Mouse (Mus musculus) small intestine, adult 2 months (tissue): Measurements from ENCODE around the gene Tekt5. TPM values are rescaled to one million over a fixed set of nuclear protein-coding genes. Genes with fewer than 3 reads are reported as not detected.
A peak's percentile ranks its signal among the peaks of the same experiment; 100 is the strongest.

Experiments used
- H3K27ac ChIP-seq: fragments of 200-500 bp; 2 replicates; pipeline ENCODE4 v1.5.1; 2012; ENCODE audit warnings: low read depth, low read length, control low read depth, inconsistent platforms; ENCODE audit not compliant: insufficient read depth
- H3K27me3 ChIP-seq: fragments of 200-500 bp; 2 replicates; pipeline ENCODE4 v1.6.1; 2012; ENCODE audit warnings: mild to moderate bottlenecking, moderate library complexity, low read length, inconsistent platforms; ENCODE audit not compliant: control insufficient read depth, insufficient read depth
- H3K36me3 ChIP-seq: fragments of 200-500 bp; 2 replicates; pipeline ENCODE4 v1.6.1; 2012; ENCODE audit warnings: mild to moderate bottlenecking, low read length, control low read depth, inconsistent platforms; ENCODE audit not compliant: control insufficient read depth, insufficient read depth
- H3K4me1 ChIP-seq: fragments of 200-500 bp; 2 replicates; pipeline ENCODE4 v1.6.1; 2012; ENCODE audit warnings: low read length, inconsistent platforms, mixed read lengths; ENCODE audit not compliant: control insufficient read depth, insufficient read depth, insufficient read length
- H3K4me3 ChIP-seq: fragments of 200-500 bp; 2 replicates; pipeline ENCODE4 v1.5.1; 2012; ENCODE audit warnings: low read depth, mild to moderate bottlenecking, control low read depth, inconsistent platforms, low read length, moderate library complexity
- CTCF ChIP-seq: fragments of 200-500 bp; IDR thresholded peaks from 2 replicates; pipeline ENCODE4 v1.5.1; 2012; ENCODE audit warnings: low read depth, mild to moderate bottlenecking, control low read depth, inconsistent platforms, low read length, moderate library complexity, mixed read lengths; ENCODE audit not compliant: insufficient replicate concordance, insufficient read length; ENCODE audit errors: extremely low read depth
- POLR2A ChIP-seq: fragments of 200-500 bp; IDR thresholded peaks from 2 replicates; pipeline ENCODE4 v1.6.1; 2012; ENCODE audit warnings: low read depth, mild to moderate bottlenecking, control low read depth, inconsistent platforms, low read length, moderate library complexity
- WGBS: fragments of 180-500 bp; shearing (Covaris S2); methylation state at CpG from one replicate; pipeline ENCODE4 v1.1.7; 2018; 5-methylcytosine and 5-hydroxymethylcytosine counted together
- polyA plus RNA-seq: library from polyadenylated mRNA; depleted of rRNA; stranded (reverse); fragments of >200 nt; gene quantifications from 2 replicates; pipeline ENCODE4 v1.2.3, GENCODE M21; 2012

Gene Tekt5
- polyA plus RNA-seq, 1 experiment: 0.08 TPM

DNA sequence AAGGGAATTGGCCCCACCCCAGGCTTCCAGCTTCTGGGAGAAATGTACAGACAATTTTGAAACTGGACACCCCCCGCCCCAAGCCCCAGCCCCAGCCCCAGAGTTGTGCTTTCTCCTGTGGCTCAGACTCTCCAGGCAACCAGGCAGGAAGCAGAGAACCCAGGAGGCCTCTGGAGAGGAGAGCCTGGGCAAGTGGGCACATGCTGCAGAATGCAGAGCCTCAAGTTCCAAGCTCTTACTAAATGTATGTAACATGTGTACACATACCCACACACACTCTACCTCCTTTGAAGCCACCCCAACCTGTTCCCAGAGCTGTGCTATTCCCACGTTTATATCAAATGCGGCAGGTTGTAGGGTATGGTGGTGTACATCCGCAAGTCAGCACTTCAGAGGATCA lies 29.5 kb downstream of the Tekt5 start:
- Histone ChIP-seq H3K4me3 (no peak overlapping the region), H3K27ac (no peak overlapping the region), H3K27me3 (no peaks in the 10 kb centered on the region), H3K36me3 (no peaks in the 10 kb centered on the region), H3K4me1 (no peaks in the 10 kb centered on the region)
- TF ChIP-seq POLR2A (no peak), CTCF (no peak)
- WGBS: 76% methylated on average over 4 of the region's 4 CpGs

DNA sequence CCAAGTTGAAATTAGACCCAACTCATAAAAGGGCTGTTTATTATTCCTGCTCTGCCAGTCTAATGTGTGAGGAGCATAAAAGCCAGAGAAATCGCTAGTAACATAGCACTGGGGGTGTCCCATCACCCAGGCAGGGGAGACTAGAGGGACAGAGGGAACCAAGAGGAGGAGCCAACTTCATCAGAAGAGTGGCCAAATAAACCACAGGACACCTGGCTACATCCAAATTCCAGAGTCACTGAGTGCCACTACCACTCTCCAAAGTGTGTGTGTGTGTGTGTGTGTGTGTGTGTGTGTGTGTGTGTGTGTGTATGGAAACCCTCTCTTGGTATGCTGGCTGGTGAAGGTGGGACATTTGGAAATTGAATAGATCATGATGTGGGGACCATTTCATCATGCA lies 32.2 kb downstream of the Tekt5 start:
- Histone ChIP-seq H3K4me1 (peaks cover 3% of the 10 kb centered on the region; the same call in 1 of the 2 replicates), H3K4me3 (no peak overlapping the region), H3K27ac (no peak overlapping the region), H3K36me3 (no peaks in the 10 kb centered on the region), H3K27me3 (no peaks in the 10 kb centered on the region)
- no peak for TF ChIP-seq POLR2A
- no peak for TF ChIP-seq CTCF
- WGBS: 53% methylated on average over 1 of the region's 1 CpGs

DNA sequence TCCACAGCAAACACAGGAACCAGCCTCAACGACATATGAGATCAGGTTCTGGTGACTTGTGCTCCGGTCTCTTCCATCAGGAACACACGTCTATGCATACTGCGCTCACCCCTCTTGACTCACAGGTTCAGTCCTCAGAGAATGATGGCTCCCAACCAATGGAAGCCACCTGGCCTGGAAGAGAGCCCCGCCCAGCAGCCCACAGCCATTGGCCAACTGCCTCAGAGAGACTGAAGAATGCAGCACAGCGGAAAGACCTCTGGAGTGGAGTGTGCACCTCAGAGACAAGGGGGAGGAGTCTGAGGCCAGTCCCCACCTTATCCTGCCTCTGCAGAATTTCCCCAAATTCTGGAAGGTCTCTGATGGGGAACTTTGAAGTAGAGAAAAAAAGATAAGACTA lies 36.0 kb downstream of the Tekt5 start:
- no peaks in the 10 kb centered on the region for H3K36me3 ChIP-seq
- H3K4me3 ChIP-seq: no peak overlapping the region
- peaks cover 3% of the 10 kb centered on the region; the same call in 1 of the 2 replicates for H3K4me1 ChIP-seq
- no peaks in the 10 kb centered on the region for H3K27me3 ChIP-seq
- H3K27ac ChIP-seq: no peak overlapping the region
- TF ChIP-seq POLR2A (no peak), CTCF (no peak)
- 84% methylated on average over 6 of the region's 6 CpGs for WGBS

DNA sequence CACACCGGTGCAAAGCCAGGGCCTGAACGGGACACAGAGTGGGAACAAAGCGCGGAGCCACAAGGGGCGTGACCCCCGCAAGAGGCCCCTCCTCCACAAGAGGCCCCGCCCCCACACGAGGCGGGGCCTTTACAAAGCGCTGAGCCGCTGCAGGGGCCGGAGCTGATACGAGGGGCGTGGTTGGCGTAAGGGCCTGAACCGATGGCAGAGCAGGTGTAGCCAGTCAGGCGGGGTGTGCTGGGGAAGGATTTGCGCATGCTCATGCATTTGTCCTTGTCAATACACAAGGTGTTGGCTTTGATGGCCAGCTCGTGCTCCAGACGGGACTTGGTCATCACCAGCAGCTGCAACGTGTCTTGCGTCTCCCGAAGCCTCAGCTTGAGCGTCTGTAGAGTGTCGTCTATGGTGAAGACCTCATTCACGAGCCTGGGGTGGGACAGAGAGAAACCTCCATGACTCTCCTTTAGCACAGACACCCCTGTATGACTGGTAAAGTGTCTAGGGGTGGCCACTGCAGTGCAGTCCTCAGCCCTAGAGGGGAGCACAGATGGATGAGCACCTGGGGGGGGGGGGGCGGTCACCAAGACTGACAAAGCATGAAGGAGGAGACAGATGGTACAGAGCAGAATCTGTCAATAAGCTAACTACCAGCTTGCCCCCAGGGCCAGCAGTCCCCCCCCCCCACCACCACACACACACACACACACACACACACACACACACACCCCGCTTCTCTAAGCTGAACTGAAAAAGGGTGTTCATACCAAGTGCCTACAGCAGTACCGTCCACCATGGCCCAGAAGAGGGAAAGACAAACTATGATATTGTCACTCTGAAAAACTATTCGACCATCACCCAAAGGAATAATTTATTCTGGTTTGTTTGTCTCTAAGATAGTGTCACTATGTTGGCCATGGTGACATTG lies 37.0 kb downstream of the Tekt5 start:
- no peaks in the 10 kb centered on the region for H3K27me3 ChIP-seq
- H3K4me1 ChIP-seq: peaks cover 3% of the 10 kb centered on the region; the same call in 1 of the 2 replicates
- peak overlapping the region; percentile 9; the same call in 1 of the 2 replicates for H3K4me3 ChIP-seq
- no peaks in the 10 kb centered on the region for H3K36me3 ChIP-seq
- H3K27ac ChIP-seq: no peak overlapping the region
- WGBS: 17% methylated on average over 30 of the region's 30 CpGs
- TF ChIP-seq POLR2A (no peak), CTCF (no peak)

DNA sequence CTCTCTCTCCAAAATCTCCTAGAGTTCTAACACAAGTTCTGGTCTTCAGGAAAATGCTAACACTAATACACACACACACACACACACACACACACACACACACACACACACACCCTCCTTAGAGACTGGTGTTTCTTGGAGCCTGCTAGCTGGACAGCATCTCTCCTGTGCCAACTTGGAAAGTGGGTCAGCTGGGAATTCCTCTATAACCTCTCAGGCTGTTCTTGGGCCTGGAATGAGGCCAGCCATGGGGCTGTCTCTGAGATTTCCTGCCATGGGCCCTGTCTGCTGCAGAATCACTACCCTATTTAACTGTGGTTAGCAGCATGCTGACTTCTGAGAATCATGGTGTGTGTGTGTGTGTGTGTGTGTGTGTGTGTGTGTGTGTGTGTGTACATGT lies 40.3 kb downstream of the Tekt5 start:
- no peak for TF ChIP-seq CTCF
- no peak overlapping the region for H3K27ac ChIP-seq
- no peaks in the 10 kb centered on the region for H3K36me3 ChIP-seq
- H3K4me1 ChIP-seq: peaks cover 5% of the 10 kb centered on the region; the same call in 1 of the 2 replicates
- no peaks in the 10 kb centered on the region for H3K27me3 ChIP-seq
- no peak overlapping the region for H3K4me3 ChIP-seq

DNA sequence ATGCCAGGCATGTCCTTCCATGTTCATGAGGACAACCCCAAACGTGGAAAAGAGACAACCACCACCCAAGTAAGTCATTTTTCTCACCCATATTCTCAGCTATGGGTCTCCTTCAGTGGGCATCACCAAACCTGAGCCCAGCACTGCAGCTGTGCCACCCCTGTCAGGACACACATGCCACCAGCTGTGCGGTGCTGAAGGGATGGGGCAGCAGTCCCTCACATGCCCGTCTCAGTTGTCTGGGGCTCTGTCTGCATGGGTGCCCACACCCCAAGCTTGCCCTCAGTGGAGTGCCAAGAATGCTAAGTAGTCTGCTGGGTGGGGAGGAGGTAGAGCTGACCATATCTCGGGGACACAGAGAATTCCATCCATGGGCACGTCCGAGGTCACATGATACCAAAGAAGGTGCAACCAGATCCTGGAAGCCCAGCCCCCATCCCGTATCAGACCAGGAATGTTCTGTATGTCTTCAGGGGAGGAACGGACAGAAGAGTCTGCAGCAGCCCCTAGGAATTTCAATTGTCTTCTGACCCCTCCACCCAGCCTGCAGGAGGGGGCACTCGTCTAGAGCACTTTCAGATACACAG lies 44.1 kb downstream of the Tekt5 start:
- WGBS: 84% methylated on average over 9 of the region's 9 CpGs
- H3K27me3 ChIP-seq: no peaks in the 10 kb centered on the region
- no peak overlapping the region for H3K4me3 ChIP-seq
- H3K27ac ChIP-seq: no peak overlapping the region
- H3K4me1 ChIP-seq: peaks cover 20% of the 10 kb centered on the region; the same call in 1 of the 2 replicates
- TF ChIP-seq POLR2A (no peak), CTCF (no peak)
- no peaks in the 10 kb centered on the region for H3K36me3 ChIP-seq

DNA sequence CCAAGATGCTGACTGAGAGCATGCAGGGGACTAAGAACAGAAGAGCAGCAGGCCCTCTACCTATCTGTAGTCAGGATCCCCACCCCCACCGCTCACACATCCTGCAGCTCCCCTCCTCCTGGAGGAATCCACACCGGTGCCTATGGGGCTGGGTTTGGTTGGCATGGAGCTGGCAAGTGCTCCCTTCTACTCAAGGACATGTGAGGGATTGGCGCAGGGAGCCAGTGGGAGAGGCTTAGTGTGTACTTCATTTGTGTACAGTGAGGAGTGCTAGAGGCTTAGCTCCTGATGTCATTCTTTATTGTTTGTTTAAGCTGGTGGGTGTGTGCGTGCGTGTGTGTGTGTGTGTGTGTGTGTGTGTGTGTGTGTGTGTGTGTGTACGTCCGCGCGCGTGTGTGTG lies 45.4 kb downstream of the Tekt5 start:
- WGBS: 14% methylated on average over 10 of the region's 10 CpGs
- H3K4me1 ChIP-seq: peaks cover 20% of the 10 kb centered on the region; the same call in 1 of the 2 replicates
- no peak overlapping the region for H3K27ac ChIP-seq
- no peaks in the 10 kb centered on the region for H3K27me3 ChIP-seq
- no peak overlapping the region for H3K4me3 ChIP-seq
- TF ChIP-seq CTCF: no peak
- no peak for TF ChIP-seq POLR2A
- H3K36me3 ChIP-seq: no peaks in the 10 kb centered on the region
